Mouse (Mus musculus): ENCODE measurements around the gene Gk2. TPM values are rescaled to one million over a fixed set of nuclear protein-coding genes. Genes with fewer than 3 reads are reported as not detected.

Gk2 gene
- polyA plus RNA-seq (2015; fragmentation: Nextera tagmentation; extraction: Ambion mirVana), result not detected in 2 replicates

DNA sequence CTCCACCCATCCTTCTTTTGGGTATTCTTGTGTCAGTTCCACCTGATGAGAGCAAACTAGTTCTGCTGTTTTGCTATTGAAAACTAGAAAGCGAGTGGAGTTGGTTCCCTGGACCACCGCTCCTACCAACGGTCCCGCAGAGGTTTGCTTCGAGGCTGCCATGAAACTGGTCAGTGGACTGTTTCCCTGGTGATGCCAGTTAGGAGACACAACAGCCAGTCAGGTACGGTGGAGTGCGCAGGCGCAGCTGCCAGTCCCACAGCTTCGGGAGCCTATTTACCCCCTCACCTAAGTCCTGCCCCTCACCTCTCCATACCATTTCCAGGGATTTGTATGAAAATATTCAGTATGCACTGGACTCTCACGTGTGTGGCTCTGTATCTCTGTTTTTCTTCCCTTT is at the start of gene Gk2:
Gk2 (minus strand) TSS at position 206 of the 400 bp plus-strand sequence.
- DNase-seq (ENCODE audit: low spot score), result no peak

DNA sequence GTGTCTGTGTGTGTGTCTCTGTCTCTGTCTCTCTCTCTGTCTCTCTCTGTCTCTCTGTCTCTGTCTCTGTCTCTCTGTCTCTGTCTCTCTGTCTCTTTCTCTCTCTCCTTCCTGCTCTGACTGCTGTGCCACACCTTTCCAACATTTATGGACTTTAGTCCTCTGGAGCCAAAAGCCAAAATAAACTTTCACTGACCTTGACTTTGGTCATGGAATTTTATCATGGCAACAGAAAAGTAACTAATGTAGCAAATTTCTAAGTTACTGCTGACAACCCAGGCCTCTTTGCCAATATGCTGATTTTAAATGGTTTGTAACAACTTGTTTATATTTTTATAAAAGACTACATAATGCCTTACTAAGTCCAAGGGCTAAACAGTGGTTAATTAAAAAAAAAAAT is 41.2 kb upstream of the Gk2 start:
- DNase-seq (ENCODE audit: low spot score), result no peak

DNA sequence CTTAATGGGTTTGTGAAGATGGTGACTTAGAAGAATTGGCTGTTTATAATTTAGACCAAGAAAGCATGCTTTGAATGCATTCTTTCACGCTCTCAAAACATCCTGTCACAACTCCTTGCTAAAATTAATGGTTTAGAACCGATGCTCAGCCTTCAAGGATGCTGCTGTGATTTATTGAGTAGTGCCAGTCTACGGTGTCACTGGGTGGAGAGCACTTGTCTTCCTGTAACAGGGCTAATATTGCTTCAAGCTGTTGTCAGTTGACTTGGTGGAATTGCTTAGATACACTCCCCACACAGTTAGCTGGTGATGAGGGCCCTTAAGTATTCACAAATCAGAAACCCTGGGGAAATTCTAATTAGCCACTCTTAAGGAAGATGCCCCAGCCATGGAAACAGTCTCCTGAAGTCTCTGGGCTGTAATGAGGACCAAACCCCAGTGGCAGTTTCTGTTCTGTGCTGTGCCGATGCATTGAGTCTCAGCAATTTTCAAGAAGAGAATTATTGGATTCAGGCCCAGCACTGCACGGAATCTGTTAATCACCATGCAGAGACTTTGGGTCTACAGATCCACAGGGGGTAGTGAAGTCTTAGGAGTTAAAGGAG is 38.8 kb upstream of the Gk2 start:
- DNase-seq (ENCODE audit: low spot score), result no peak

DNA sequence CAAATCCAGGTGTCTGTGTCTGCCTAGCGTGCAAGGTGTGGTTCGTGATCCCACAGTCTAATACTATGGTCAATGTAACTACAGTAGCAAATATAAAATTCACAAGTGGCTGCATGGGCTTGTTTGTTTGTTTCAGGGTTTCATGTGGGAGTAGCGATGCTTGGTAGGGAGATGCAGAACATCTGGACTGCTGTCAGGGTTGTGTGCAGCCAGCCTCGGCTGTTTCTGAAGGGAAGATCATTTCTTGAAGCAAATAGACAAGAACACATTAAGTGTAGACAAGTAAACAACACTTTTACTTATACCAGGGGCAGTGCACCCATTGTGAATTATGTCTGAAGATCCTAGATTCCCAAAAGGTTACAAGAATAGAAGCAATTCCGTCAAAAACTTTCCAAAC is 36.6 kb upstream of the Gk2 start:
- no peak for DNase-seq (ENCODE audit: low spot score)

DNA sequence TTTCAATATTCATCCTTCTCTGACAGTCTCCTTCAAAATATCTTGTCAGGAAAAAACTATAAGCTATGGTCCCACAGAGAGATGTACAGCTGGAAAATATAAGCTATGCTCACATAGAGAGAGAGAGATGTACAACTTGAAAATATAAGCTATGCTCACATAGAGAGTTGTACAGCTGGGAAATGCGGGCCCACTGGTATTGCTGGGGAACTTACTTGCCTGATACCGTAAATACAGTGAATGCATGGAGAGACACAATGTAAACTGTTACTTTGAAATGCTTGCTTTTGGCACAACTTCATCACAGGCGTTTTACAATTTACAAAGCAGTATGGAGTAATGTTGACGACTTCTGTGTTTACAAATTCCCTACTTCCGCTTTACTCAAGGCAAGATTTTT is 29.3 kb upstream of the Gk2 start:
- no peak for DNase-seq (ENCODE audit: low spot score)

DNA sequence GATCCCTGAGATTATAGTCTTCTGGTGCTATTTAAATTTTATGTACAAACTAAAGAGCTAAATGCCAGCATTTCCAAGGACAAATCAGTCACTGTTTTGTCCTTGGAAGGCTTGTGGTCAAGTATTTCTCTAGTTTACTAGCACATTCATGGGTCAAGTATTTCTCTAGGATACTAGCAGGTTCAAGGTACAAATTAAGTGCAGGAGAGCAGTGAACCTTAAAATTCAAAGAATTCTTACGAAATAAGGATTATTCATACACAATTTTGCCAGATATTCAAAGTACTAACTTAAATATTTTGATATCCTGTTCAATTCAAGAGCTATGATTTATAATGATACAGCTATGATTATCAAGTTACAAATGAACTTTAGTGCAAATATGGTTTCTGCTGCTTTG is 23.2 kb upstream of the Gk2 start:
- DNase-seq (ENCODE audit: low spot score), result no peak

DNA sequence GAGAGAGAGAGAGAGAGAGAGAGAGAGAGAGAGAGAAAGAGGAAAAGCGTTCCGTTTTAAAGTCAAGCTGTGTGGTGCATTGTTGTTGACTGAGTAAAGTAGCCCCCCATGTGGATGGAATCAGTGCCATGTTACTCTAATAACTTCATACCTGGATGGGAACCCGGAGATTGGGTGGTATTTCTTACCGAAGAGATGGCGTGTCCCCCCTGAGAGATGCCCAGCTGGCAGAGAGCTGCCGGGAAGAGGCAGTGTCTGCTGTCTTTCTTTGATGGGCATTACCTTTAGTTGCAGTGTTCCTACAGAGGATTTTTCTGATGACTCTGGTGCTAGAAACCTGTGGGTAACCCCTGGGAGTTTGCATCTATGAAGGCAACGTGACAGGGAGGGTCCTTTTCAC is 10.4 kb upstream of the Gk2 start:
- DNase-seq (ENCODE audit: low spot score), result no peak

DNA sequence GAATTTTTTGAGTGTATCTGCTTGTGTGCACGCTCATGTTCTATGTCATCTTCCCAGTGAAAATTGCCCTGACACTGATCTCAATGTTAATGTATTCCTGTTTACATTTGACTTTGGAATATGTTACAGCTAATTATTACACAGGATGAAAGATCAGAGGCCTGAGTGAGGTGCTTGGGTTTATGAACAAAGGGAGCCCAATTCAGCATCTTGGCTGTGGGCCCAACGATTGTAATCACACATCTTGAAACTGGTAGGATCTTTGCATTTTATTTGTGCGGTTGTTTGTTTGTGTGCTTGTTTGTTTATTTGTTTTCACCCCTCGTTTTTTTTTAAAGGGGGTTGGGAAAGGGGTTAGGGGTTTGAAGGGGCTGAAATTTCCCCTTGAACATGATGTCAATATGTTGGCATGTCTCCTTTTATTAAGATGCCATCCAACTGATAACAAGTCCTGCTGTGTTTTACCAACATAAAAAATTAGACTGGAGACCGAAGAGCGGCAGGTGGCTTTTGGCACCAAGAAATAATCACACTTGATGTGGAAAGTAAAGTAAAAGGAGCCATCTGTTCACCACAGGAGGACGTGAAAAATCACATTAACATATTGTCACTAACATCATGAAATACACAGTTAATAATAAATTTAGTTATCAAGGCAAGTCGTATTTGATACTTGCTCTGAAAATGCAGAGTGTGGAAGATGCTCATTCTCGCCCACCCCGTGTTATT is 9.8 kb upstream of the Gk2 start:
- no peak for DNase-seq (ENCODE audit: low spot score)

DNA sequence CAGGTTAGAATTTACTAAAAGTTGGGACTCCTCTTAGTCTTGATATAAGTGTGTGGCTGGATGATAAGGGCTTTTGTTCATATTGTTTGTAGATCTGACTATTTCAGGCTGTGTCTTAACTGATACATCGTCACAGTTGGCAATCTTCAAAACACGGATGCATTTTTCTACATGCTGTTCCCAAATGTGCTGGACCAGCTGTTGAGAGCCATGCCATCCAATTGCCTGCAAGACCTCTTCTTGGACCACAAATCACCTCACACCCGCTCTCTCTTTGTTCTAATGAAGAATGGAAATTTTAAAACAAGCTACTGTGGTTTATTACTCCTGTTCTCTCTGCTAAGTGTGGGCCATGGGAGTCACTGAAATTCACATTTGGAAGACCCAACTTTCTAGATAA is 9.1 kb upstream of the Gk2 start:
- DNase-seq (ENCODE audit: low spot score), result no peak

DNA sequence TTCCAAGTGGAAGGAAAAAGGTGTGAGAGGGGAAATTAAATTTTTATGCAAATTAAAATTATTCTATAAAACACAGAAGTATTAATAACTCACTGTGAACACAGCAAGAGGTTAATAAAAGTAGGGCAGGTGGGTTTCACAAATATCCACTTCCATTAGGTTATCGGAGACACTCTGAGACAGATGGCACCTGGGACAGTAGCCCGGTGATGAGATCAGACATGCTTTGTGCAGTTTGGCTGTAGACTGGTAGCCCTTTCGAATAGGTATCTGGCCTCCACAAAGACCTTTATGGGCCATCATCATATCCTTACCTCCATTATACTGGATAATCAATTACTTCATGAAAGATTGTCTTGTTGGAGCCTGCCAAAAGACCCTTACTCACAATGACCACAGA is 6.0 kb upstream of the Gk2 start:
- no peak for DNase-seq (ENCODE audit: low spot score)

DNA sequence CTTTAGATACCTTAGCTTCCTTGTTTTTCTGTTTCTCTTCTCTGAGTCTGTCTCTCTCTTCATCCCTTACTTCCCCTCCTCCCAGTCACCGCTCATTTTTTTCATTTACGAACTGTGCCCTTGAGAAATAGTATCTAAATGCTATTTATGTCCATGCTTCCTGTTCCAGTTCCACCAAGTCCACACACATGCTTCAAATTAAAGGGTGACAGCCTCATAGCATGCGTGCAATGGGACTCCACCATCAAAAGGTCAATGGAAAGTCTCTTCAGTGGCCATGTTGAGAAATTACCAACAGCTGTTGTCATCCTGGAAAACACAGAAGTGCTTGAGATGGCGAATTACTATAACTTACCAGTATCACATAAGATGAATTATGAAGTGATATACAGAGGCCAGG is 5.4 kb downstream of the Gk2 start:
- DNase-seq (ENCODE audit: low spot score), result no peak

DNA sequence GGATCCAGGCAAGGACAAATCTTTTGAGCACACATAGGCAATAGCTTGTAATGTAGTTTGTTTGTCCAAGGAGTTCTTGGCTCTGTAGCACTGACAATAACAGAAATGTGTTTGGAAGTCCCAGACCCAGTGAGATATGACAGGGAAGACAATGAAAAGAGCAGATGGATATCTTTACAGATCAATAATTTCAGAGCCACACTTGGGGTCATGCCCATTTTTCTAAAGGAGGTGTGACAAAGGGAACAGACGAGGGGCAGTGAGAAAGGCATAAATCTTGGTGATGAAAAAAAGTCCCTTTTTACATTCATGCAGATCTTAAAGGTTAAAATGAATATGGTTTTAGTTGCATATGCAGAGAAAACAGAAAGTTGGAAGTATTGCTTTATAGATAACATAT is 12.6 kb downstream of the Gk2 start:
- no peak for DNase-seq (ENCODE audit: low spot score)

DNA sequence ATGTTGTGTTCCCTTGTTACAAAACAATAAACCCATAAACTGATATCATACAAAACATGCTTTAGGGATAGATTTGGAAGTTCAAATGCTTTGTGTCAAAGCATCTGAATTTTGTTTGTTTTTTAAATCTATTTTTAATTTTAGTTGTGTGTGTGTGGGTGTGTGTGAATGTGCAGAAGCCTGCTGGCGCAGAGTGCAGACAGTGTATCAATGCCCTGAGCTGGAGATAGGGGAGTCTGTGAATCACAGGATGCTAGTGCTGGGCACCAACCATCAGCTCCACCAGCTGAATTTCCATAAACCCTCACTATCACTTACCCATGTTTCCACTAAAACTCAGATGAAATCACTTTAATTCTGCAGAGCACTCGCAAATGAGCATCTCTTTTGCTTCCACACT is 24.3 kb downstream of the Gk2 start:
- DNase-seq (ENCODE audit: low spot score), result no peak

DNA sequence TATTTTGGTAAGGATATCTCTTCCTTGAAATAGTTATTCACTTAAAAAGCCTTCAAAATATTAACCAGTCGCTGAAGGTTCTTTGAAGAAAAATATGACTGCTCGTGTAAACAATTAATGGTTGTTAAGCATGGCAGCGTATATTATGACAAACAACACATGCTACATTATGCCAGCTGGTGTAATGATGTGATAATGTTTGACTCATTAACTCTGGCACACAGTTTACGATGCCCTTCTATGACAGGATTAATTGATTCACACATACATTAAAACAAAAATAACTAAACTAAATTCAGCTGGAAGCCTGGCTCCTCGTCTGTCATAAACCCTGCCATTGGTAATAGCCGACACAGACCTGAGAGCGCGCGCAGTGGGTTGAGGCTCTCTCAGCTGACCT is 26.8 kb downstream of the Gk2 start:
- no peak for DNase-seq (ENCODE audit: low spot score)

DNA sequence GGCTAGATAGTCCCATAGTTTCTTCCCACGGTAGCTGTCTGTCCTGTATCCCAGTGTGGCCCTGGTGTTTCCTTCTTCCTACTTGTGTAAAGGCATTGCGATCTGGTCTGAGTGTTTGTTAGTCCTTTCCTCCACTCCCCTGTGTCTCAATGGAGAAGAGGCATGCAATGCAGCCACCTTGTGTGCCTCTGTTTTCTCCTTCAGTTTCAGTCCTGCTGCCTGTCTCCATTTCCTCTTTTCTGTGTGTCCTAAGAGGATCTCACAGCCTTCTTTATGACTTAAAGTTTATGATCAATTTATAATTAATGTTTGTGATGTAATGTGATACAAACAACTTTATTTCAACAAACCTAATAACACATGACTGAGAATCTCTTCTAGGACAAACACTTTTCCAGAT is 35.2 kb downstream of the Gk2 start:
- no peak for DNase-seq (ENCODE audit: low spot score)

DNA sequence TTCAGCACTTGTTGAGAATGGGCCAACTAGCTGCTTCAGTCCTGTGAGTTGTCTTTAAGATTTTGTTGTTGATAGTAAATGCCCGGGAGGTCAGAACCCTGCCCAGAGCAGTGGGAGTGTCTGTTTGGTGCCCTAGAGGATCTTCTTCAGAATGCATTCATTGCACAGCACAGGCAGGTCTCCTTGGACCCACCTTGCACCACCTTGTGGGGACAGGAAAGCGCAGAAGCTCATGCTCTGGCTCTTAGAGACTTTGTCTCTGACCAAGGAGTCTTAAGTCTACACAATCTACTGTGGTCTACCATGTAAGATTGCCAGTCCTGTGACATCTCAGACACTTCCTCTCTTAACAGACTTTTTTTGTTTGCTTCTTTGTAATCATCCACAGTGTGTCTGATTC is 39.6 kb downstream of the Gk2 start:
- no peak for DNase-seq (ENCODE audit: low spot score)

DNA sequence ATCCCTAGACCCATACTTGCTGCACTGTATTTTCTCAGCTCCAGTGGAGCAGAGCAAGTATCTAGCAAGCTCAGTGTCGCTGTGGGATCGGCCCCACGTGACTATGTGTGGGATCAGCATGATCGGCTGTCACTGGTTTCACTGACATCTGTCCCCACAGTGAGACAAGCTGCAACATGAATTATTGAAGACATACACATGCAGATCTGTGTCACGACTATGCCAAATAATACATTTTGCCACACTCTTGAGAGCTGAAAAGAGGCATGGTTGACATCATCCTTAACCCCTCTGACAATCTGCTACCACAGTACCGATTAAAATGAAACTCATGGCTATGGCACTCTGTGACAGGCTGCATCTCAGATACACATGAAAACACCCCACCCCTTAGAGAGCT is 41.0 kb downstream of the Gk2 start:
- no peak for DNase-seq (ENCODE audit: low spot score)

DNA sequence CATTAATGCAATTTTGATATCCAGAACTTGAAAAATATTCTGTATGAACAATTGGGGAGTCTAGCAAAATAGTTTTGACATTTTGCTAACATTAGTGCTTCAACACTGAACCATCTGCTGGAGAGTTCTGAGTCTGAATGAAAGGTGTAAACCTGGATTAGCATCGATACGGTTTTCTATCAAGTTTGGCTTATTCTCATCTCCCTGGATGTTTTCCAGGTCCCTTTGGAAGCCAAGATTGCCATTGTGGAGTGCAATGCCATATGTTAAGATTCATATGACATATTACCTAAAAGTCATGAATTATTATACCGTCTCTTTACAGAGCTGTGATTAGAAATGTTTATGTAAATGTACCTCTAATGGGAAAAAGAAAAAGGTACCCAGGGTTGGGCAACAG is 43.1 kb downstream of the Gk2 start:
- DNase-seq (ENCODE audit: low spot score), result no peak

DNA sequence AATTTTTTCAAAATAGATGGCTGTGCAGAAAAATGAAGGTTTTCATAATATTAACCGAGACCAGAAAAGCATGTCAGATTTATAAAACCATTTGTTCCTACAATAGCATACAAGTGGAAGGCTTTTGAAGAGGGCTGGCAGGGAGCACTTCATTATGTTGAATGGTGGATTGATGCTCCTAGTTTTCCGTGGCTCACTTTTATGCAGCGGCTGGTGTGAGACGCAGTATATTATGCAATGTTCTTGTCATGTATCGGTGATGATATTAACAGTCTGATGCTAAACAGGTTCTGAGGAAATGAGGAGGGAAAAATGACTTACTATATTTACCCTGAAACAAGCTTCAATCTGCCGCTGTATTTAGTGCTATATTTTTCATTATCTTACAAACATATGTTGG is 46.6 kb downstream of the Gk2 start:
- DNase-seq (ENCODE audit: low spot score), result no peak

DNA sequence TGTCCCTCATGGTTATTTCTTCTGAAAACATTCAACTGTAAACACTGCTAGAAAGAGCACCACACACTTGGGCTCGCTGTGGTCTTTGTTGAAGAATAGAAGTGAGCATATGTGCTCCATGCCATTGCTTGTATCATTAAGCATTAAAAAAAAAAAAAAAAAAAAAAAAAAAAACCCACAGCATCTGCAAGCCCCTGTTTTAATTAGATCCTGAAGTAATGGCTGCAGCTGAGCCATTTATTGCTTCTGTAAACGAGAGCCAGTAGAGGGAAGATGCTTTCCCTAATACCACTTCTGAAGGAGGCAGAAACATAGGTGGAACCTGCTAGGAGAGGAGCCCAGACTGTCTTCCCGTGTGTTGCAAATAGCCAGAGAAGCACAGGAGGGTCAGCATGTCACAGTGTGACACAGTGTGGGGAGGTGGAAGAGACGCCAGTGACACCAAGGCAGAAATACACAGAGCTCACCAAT is 47.6 kb downstream of the Gk2 start:
- no peak for DNase-seq (ENCODE audit: low spot score)
